Mouse (Mus musculus) C2C12 (cell line): ENCODE data around the gene Zfp619. TPM values are rescaled to one million over a fixed set of nuclear protein-coding genes. Genes with fewer than 3 reads are reported as not detected.
A peak's percentile ranks its signal among the peaks of the same experiment; 100 is the strongest.

Experiments
- H3K27me3 ChIP-seq: one replicate; pipeline ENCODE4 v1.6.1; 2011; ENCODE audit not compliant: control insufficient read depth, insufficient read depth, insufficient read length
- H3K36me3 ChIP-seq: one replicate; pipeline ENCODE4 v1.6.1; 2011; ENCODE audit not compliant: control insufficient read depth, insufficient read depth
- H3K4me3 ChIP-seq: one replicate; pipeline ENCODE4 v1.5.1; 2011; ENCODE audit warnings: mild to moderate bottlenecking, control low read depth; ENCODE audit not compliant: poor library complexity, insufficient read depth, severe bottlenecking
- H3K79me2 ChIP-seq: one replicate; pipeline ENCODE4 v1.6.1; 2011; ENCODE audit not compliant: control insufficient read depth, insufficient read depth
- H3K79me3 ChIP-seq: one replicate; pipeline ENCODE4 v1.6.1; 2011; ENCODE audit warnings: low read depth, control low read depth
- H3ac ChIP-seq: one replicate; pipeline ENCODE3; 2011; ENCODE audit warnings: low read depth; ENCODE audit not compliant: control insufficient read depth, insufficient read length
- CEBPB ChIP-seq: IDR thresholded peaks from one replicate; pipeline ENCODE4 v1.6.1; 2011; ENCODE audit warnings: low read depth, mild to moderate bottlenecking, control low read depth, moderate library complexity
- CTCF ChIP-seq: IDR thresholded peaks from one replicate; pipeline ENCODE4 v1.5.1; 2011; ENCODE audit not compliant: control insufficient read depth, insufficient read depth, insufficient read length
- FOSL1 ChIP-seq: IDR thresholded peaks from one replicate; pipeline ENCODE4 v1.8.0; 2011; ENCODE audit warnings: mild to moderate bottlenecking, low read length; ENCODE audit not compliant: poor library complexity, insufficient read depth, severe bottlenecking
- MAX ChIP-seq: IDR thresholded peaks from one replicate; pipeline ENCODE4 v1.6.1; 2011; ENCODE audit warnings: mild to moderate bottlenecking, control low read depth
- MYOD1 ChIP-seq: IDR thresholded peaks from one replicate; pipeline ENCODE4 v1.6.1; 2011; ENCODE audit warnings: low read depth; ENCODE audit not compliant: control insufficient read depth, insufficient read length
- MYOG ChIP-seq: IDR thresholded peaks from one replicate; pipeline ENCODE4 v1.6.1; 2011; ENCODE audit not compliant: control insufficient read depth, insufficient read length; ENCODE audit errors: extremely low read depth
- USF1 ChIP-seq: IDR thresholded peaks from one replicate; pipeline ENCODE4 v1.6.1; 2011; ENCODE audit warnings: low read depth, mild to moderate bottlenecking, control low read depth, moderate library complexity
- polyA plus RNA-seq: library from polyadenylated mRNA; unstranded; fragments of >200 nt; fragmentation: generic; extraction: Trizol; gene quantifications from one replicate; pipeline ENCODE4 v1.2.1, GENCODE M21; 2012; ENCODE audit warnings: missing spikeins

Zfp619 gene
- polyA plus RNA-seq, 1 experiment = 0.20 TPM

GRCm38 (mm10) chr7:39518362-39518761 lies 796 bp downstream of the Zfp619 start:
- Histone ChIP-seq H3K36me3 (no peaks in the 10 kb centered on the region), H3K79me3 (no peaks in the 10 kb centered on the region), H3K27me3 (no peaks in the 10 kb centered on the region), H3K4me3 (no peak overlapping the region), H3K79me2 (no peaks in the 10 kb centered on the region), H3ac (no peak overlapping the region)
- no peak for TF ChIP-seq CTCF
- no peak for TF ChIP-seq MAX
- no peak for TF ChIP-seq USF1
- TF ChIP-seq MYOD1 = no peak
- TF ChIP-seq MYOG = no peak
- TF ChIP-seq FOSL1 = no peak
- no peak for TF ChIP-seq CEBPB

- no peak overlapping the region for H3ac ChIP-seq
- H3K79me3 ChIP-seq = no peaks in the 10 kb centered on the region
- no peaks in the 10 kb centered on the region for H3K79me2 ChIP-seq
- no peak overlapping the region for H3K4me3 ChIP-seq
- TF ChIP-seq MAX (no peak), USF1 (no peak), CTCF (no peak), FOSL1 (no peak), CEBPB (no peak), MYOG (no peak), MYOD1 (no peak)
- H3K36me3 ChIP-seq = no peaks in the 10 kb centered on the region
- H3K27me3 ChIP-seq = no peaks in the 10 kb centered on the region
Measured at GRCm38 (mm10) chr7:39523703-39524424, 6.3 kb downstream of the Zfp619 start.

DNA sequence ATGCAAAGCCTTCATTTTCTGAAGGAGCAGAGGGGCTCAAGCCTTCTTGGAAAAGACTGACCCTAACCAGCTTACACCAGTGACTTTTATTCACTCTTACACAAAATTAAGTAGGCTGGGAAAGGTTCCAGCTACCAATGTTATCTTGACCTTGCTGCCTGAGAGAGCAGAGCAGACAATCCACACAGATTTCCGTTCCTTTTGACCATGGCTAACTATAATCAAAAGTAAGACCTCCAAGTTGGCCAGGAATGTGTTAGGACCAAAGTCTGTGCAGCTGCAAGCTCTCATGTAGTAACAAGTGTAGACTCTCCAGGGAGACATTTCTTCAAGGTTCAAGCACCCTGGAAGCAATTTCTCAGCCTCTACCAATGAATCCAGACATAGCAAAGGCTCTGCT lies 25.6 kb downstream of the Zfp619 start:
- no peaks in the 10 kb centered on the region for H3K36me3 ChIP-seq
- H3K27me3 ChIP-seq = no peaks in the 10 kb centered on the region
- H3K79me3 ChIP-seq = no peaks in the 10 kb centered on the region
- TF ChIP-seq MAX (no peak), MYOD1 (no peak), CTCF (no peak), USF1 (no peak), FOSL1 (no peak), MYOG (no peak), CEBPB (no peak)
- no peaks in the 10 kb centered on the region for H3K79me2 ChIP-seq
- H3K4me3 ChIP-seq = no peak overlapping the region
- no peak overlapping the region for H3ac ChIP-seq

- Histone ChIP-seq H3K36me3 (no peaks in the 10 kb centered on the region), H3ac (peak overlapping the region; percentile 92), H3K4me3 (peak overlapping the region; percentile 32), H3K79me2 (no peaks in the 10 kb centered on the region), H3K79me3 (no peaks in the 10 kb centered on the region), H3K27me3 (no peaks in the 10 kb centered on the region)
- peak; percentile 59 for TF ChIP-seq MAX
- no peak for TF ChIP-seq CTCF
- TF ChIP-seq CEBPB = no peak
- TF ChIP-seq FOSL1 = no peak
- TF ChIP-seq MYOD1 = no peak
- no peak for TF ChIP-seq USF1
Measured at GRCm38 (mm10) chr7:39544242-39545111, 26.9 kb downstream of the Zfp619 start.

DNA sequence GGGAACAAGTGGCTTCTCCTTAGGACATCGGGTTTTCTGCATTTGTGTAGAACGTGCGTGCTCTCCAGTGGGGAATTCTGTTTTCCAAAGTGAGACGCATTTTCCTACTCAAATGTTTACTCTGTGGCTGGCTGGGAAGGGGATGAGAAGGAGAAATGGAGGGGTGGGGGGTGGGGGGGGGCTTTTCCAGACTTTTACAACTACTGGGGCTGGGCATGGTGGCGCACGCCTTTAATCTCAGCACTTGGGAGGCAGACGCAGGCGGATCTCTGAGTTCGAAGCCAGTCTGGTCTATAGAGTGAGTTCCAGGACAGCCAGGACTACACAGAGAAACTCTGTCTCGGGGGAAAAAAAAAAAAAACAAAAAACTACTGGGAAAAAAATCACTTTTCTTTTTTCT lies 27.6 kb downstream of the Zfp619 start:
- Histone ChIP-seq H3K79me2 (no peaks in the 10 kb centered on the region), H3ac (no peak overlapping the region), H3K36me3 (no peaks in the 10 kb centered on the region), H3K4me3 (peak overlapping the region; percentile 32), H3K79me3 (no peaks in the 10 kb centered on the region), H3K27me3 (no peaks in the 10 kb centered on the region)
- TF ChIP-seq USF1 (no peak), MYOG (no peak), MYOD1 (no peak), FOSL1 (no peak), CTCF (no peak), CEBPB (no peak), MAX (no peak)
